16 mouse cellular contexts compared by ENCODE assay signal in the genomic region with DNA sequence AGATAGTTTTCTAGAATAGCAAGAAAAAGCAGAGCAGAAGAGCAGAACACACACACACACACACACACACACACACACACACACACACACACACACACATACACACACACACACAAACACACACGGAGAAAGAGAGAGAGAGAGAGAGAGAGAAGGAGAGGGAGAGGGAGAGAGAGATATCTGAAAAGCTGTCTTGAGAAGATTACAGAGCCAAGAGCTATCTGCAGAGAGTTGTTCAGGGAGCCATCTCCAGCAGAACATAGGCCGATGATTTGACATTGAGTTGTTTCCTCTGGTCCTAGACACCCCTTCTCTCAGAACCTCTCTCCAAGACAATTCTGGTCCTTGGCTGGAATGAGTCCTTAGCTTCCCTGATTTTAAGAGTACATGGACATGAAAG.
"Had no signal": no experiment of that assay in that cellular context is flagged by ENCODE, and none has a peak within 500 bp of the region (broad histone marks: within the 10 kb centered on the region; RNA-seq: fewer than 3 reads in every experiment).

No protein-coding gene starts in this region.

- H3K27me3 ChIP-seq: neural tube, embryonic 13.5 days; neural tube, embryonic 15.5 days; stomach, embryonic 15.5 days had no signal

- DNase-seq: retina, postnatal 1 day; right cerebral cortex, adult 18-20 months; right cerebral cortex, postnatal 14 days; right cerebral cortex, postnatal 25 days; right cerebral cortex, postnatal 4 days; spleen, adult 18-20 months; thymus, adult 18-20 months; thymus, adult 2 months; thymus, postnatal 14 days; thymus, postnatal 25 days; thymus, postnatal 36 days; thymus, postnatal 4 days had no signal

- H3K36me3 ChIP-seq: neural tube, embryonic 13.5 days; neural tube, embryonic 15.5 days; stomach, embryonic 15.5 days had no signal

- H3K4me2 ChIP-seq: neural tube, embryonic 13.5 days; neural tube, embryonic 15.5 days; stomach, embryonic 15.5 days had no signal

- H3K27ac ChIP-seq: neural tube, embryonic 13.5 days; neural tube, embryonic 15.5 days; stomach, embryonic 15.5 days; stomach, postnatal 0 days had no signal

- H3K4me1 ChIP-seq: neural tube, embryonic 13.5 days; neural tube, embryonic 15.5 days; stomach, embryonic 15.5 days had no signal

- H3K9ac ChIP-seq: neural tube, embryonic 13.5 days; neural tube, embryonic 15.5 days; stomach, embryonic 15.5 days had no signal

- H3K4me3 ChIP-seq: neural tube, embryonic 13.5 days; neural tube, embryonic 15.5 days; stomach, embryonic 15.5 days had no signal

- H3K9me3 ChIP-seq: neural tube, embryonic 13.5 days; neural tube, embryonic 15.5 days; stomach, embryonic 15.5 days had no signal
